Mouse (Mus musculus): ENCODE measurements around the gene Cuedc1.
A peak's percentile ranks its signal among the peaks of the same experiment; 100 is the strongest.
"Not testable (repeated sequence)": the region's sequence is repeated elsewhere in the genome, so short reads cannot be mapped to it uniquely, and the experiment has no call there.

The Cuedc1 gene

GRCm38 (mm10) chr11:88204593-88205368, 106.9 kb downstream of the Cuedc1 start:
- DNase-seq = no peak

- DNase-seq = not testable (repeated sequence)
Measured at GRCm38 (mm10) chr11:88206576-88206975, 108.7 kb downstream of the Cuedc1 start.

- DNase-seq = no peak
Measured at GRCm38 (mm10) chr11:88207697-88208096, 109.8 kb downstream of the Cuedc1 start.

GRCm38 (mm10) chr11:88211824-88212582, 114.1 kb downstream of the Cuedc1 start:
- DNase-seq = no peak

GRCm38 (mm10) chr11:88213757-88214156, 115.9 kb downstream of the Cuedc1 start:
- peak in 1 of 2 experiments; percentile 47 for DNase-seq

- DNase-seq = peak; percentile 85 to 86
Measured at GRCm38 (mm10) chr11:88214881-88215831, 117.3 kb downstream of the Cuedc1 start.

GRCm38 (mm10) chr11:88216231-88216685, 118.4 kb downstream of the Cuedc1 start:
- peak; percentile 85 to 87 for DNase-seq

- DNase-seq = no peak
Measured at GRCm38 (mm10) chr11:88218155-88218554, 120.3 kb downstream of the Cuedc1 start.

GRCm38 (mm10) chr11:88218586-88218985, 120.7 kb downstream of the Cuedc1 start:
- no peak for DNase-seq

GRCm38 (mm10) chr11:88221929-88222475, 124.1 kb downstream of the Cuedc1 start:
- DNase-seq = no peak

GRCm38 (mm10) chr11:88227001-88227957, 129.4 kb downstream of the Cuedc1 start:
- DNase-seq = peak; percentile 58 to 62

- peak in 1 of 2 experiments; percentile 32 for DNase-seq
Measured at GRCm38 (mm10) chr11:88231213-88231790, 133.4 kb downstream of the Cuedc1 start.

- peak in 1 of 2 experiments; percentile 29 for DNase-seq
Measured at GRCm38 (mm10) chr11:88233528-88234427, 135.9 kb downstream of the Cuedc1 start.

GRCm38 (mm10) chr11:88234789-88235188, 136.9 kb downstream of the Cuedc1 start:
- DNase-seq = no peak

- DNase-seq = no peak
Measured at GRCm38 (mm10) chr11:88235221-88236203, 137.7 kb downstream of the Cuedc1 start.

GRCm38 (mm10) chr11:88240275-88240674, 142.4 kb downstream of the Cuedc1 start:
- no peak for DNase-seq

- DNase-seq = no peak
Measured at GRCm38 (mm10) chr11:88240736-88241353, 143.0 kb downstream of the Cuedc1 start.
